Mouse (Mus musculus) common myeloid progenitor, adult 5-6 weeks (primary cell): ENCODE data around the gene Gm8068. TPM values are rescaled to one million over a fixed set of nuclear protein-coding genes. Genes with fewer than 3 reads are reported as not detected.
"Not testable (repeated sequence)": the region's sequence is repeated elsewhere in the genome, so short reads cannot be mapped to it uniquely, and the experiment has no call there.

Experiments used
- ATAC-seq: replicated peaks from 2 replicates; pipeline ENCODE4 v1.8.0; 2016; ENCODE audit warnings: low read depth, mild to moderate bottlenecking, moderate TSS enrichment, inconsistent platforms; ENCODE audit not compliant: poor library complexity, severe bottlenecking
- total RNA-seq: library from RNA; stranded (forward); fragments of 200-1000, 187-1606 nt; gene quantifications from 2 replicates; pipeline ENCODE4 v1.2.3, GENCODE M21; 2017

Gene Gm8068
- not detected in 2 replicates for total RNA-seq

- not testable (repeated sequence) for ATAC-seq
Observed at GRCm38 (mm10) chr14:41701785-41702184, at the start of gene Gm8068. Gm8068 (minus strand) TSS chr14:41701885.

- not testable (repeated sequence) for ATAC-seq
Observed at GRCm38 (mm10) chr14:41750514-41750913, 48.8 kb upstream of the Gm8068 start, which contains the start of gene Gm7929. Gm7929 (minus strand) TSS chr14:41750614.

DNA sequence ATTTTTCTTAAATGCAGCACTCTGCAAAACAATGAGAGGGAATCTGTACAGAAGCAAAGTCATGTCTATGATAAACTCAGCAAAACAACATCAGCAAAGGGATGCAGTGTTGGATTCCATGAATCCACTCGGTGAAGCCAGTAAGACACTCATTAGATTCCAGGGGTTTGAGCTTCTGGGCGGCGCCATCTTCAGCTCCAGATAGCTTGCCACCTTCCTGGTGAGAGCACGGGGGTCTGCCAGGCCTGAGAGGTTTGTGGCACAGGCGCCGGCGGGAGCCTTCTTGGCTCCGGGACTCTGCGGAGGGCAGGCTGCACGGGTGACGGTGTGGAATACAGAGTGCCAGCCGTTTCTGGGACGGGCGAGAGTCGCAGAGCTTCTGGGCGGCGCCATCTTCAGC, 21.8 kb upstream of the Gm8068 start:
- ATAC-seq = not testable (repeated sequence)

GRCm38 (mm10) chr14:41717180-41717579, 15.5 kb upstream of the Gm8068 start:
- not testable (repeated sequence) for ATAC-seq

DNA sequence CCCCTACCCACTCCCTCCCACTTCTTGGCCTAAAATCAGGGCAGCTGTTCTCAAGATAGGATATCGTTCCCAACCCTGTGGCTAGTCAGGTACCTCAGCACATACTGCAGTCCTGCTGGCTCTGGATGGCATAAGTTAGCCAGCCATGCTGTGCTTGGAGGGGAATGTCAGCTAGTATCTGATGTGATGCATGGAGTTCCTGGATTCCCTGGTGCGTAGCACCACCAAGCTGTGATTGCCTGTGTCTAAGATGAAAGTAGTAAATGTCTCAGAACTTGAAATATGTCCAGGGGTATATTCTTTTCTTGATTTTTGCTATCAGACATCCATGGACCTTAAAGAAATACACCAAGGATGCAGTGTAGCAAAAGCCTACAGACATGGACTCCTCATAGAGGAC, 53.5 kb downstream of the Gm8068 start:
- not testable (repeated sequence) for ATAC-seq

Other genes with a start within 250 kb of the Gm8068 start
- gene Gm7954, start 248.4 kb downstream of the Gm8068 start, total RNA-seq = not detected in 2 replicates
- gene Gm3486, start 212.4 kb downstream of the Gm8068 start, total RNA-seq = not detected in 2 replicates
- not detected in 2 replicates for gene Gm7970, start 146.3 kb downstream of the Gm8068 start, total RNA-seq
- gene 1700049E17Rik2, start 128.7 kb downstream of the Gm8068 start, total RNA-seq = not detected in 2 replicates
- not detected in 2 replicates for gene Gm3072, start 77.3 kb downstream of the Gm8068 start, total RNA-seq
- gene Gm3676, start 55.4 kb downstream of the Gm8068 start, total RNA-seq = not detected in 2 replicates
- not detected in 2 replicates for gene Gm7929, start 48.7 kb upstream of the Gm8068 start, total RNA-seq
- not detected in 2 replicates for gene Gm47189, start 70.6 kb upstream of the Gm8068 start, total RNA-seq
- not detected in 2 replicates for gene Gm7980, start 205.4 kb upstream of the Gm8068 start, total RNA-seq
- not detected in 2 replicates for gene 1700049E17Rik1, start 223.1 kb upstream of the Gm8068 start, total RNA-seq
- not detected in 2 replicates for gene 1700024B05Rik, start 242.1 kb upstream of the Gm8068 start, total RNA-seq